Comparison of ENCODE assay signal across 29 mouse cellular contexts in genomic region chr3:132202665-132203064, GRCm38 (mm10).
A peak's percentile ranks its signal among the peaks of the same experiment; 100 is the strongest.
DNase-seq lines count a peak whose midpoint lies in the region; ATAC-seq and TF ChIP-seq lines count a peak whose summit lies in the region.
"Had no signal": no experiment of that assay in that cellular context is flagged by ENCODE, and none has a peak within 500 bp of the region (broad histone marks: within the 10 kb centered on the region; RNA-seq: fewer than 3 reads in every experiment).

No protein-coding gene starts in this region.

- no peak overlapping the region for H3K27ac ChIP-seq in hindbrain, embryonic 13.5 days
- H3K27ac ChIP-seq in hindbrain, postnatal 0 days, result no peak overlapping the region
- no peak overlapping the region for H3K27ac ChIP-seq in neural tube, embryonic 13.5 days (replicated peaks)
- no peak overlapping the region for H3K27ac ChIP-seq in hindbrain, embryonic 16.5 days (ENCODE audit: low read depth, low read length)
- H3K27ac ChIP-seq in layer of hippocampus, adult 2 months, result no peak overlapping the region
- H3K27ac ChIP-seq: limb, embryonic 13.5 days; lung, embryonic 15.5 days; midbrain, embryonic 12.5 days had no signal

- no peak for DNase-seq in hindbrain, postnatal 0 days (ENCODE audit: low spot score)
- no peak for DNase-seq in neural tube, embryonic 10.5 days (ENCODE audit: extremely low spot score, low spot score)
- no peak for DNase-seq in layer of hippocampus, adult 2 months (ENCODE audit: low spot score in 2 of 2)
- no peak for DNase-seq in heart, adult 18-20 months
- DNase-seq: adrenal gland, adult 2 months; adrenal gland, postnatal 36 days; B cell, adult 2 months; cerebellum, adult 2 months; cerebellum, postnatal 14 days; gastrocnemius, postnatal 25 days; heart, adult 11 months; heart, postnatal 4 days; kidney, adult 18-20 months; kidney, postnatal 36 days; right cerebral cortex, postnatal 4 days; thymus, adult 2 months; thymus, postnatal 36 days had no signal

- no peak for TF ChIP-seq CTCF in hindbrain, postnatal 0 days (IDR thresholded peaks at IDR 0.05; ENCODE audit: low read depth)
- no peak for TF ChIP-seq CTCF in layer of hippocampus, adult 2 months (conservative IDR thresholded peaks at IDR 0.05)

- ATAC-seq in hindbrain, embryonic 13.5 days (ENCODE audit: low FRiP score), result peak; percentile 67
- no peak for ATAC-seq in hindbrain, postnatal 0 days
- peak; percentile 43; the same call in 1 of the 2 replicates for ATAC-seq in neural tube, embryonic 13.5 days (ENCODE audit: low read depth)
- peak; percentile 67; the same call in 1 of the 2 replicates for ATAC-seq in hindbrain, embryonic 16.5 days
- ATAC-seq: activated CD4-positive, CD25-positive, alpha-beta regulatory T cell, adult 4 months had no signal

- H3K4me2 ChIP-seq in hindbrain, embryonic 13.5 days, result no peak overlapping the region
- H3K4me2 ChIP-seq in hindbrain, postnatal 0 days (ENCODE audit: low read depth, low read length), result no peak overlapping the region
- no peak overlapping the region for H3K4me2 ChIP-seq in neural tube, embryonic 13.5 days
- H3K4me2 ChIP-seq in hindbrain, embryonic 16.5 days (ENCODE audit: low read length), result no peak overlapping the region
- H3K4me2 ChIP-seq: heart, embryonic 11.5 days; limb, embryonic 13.5 days; liver, embryonic 11.5 days; lung, embryonic 15.5 days; midbrain, embryonic 12.5 days had no signal

- no peaks in the 10 kb centered on the region for H3K27me3 ChIP-seq in hindbrain, embryonic 13.5 days
- no peaks in the 10 kb centered on the region for H3K27me3 ChIP-seq in hindbrain, postnatal 0 days (ENCODE audit: insufficient read depth, low read length)
- H3K27me3 ChIP-seq in neural tube, embryonic 13.5 days, result no peaks in the 10 kb centered on the region
- no peaks in the 10 kb centered on the region for H3K27me3 ChIP-seq in hindbrain, embryonic 16.5 days (replicated peaks; ENCODE audit: control insufficient read depth, insufficient read depth, low read length)
- H3K27me3 ChIP-seq: CH12.LX; limb, embryonic 13.5 days; lung, embryonic 15.5 days; midbrain, embryonic 12.5 days had no signal

- WGBS in hindbrain, embryonic 13.5 days, result 74% methylated on average over 5 of the region's 5 CpGs
- 69% methylated on average over 5 of the region's 5 CpGs for WGBS in hindbrain, postnatal 0 days
- WGBS in neural tube, embryonic 13.5 days, result 68% methylated on average over 5 of the region's 5 CpGs
- 67% methylated on average over 5 of the region's 5 CpGs for WGBS in hindbrain, embryonic 16.5 days

- H3K9me3 ChIP-seq in hindbrain, embryonic 13.5 days, result no peaks in the 10 kb centered on the region
- no peaks in the 10 kb centered on the region for H3K9me3 ChIP-seq in hindbrain, postnatal 0 days (ENCODE audit: low read length)
- no peaks in the 10 kb centered on the region for H3K9me3 ChIP-seq in neural tube, embryonic 13.5 days
- H3K9me3 ChIP-seq in hindbrain, embryonic 16.5 days (ENCODE audit: control insufficient read depth, low read length), result no peaks in the 10 kb centered on the region
- H3K9me3 ChIP-seq: limb, embryonic 13.5 days; lung, embryonic 15.5 days; midbrain, embryonic 12.5 days had no signal

- H3K4me3 ChIP-seq in hindbrain, embryonic 13.5 days, result no peak overlapping the region
- no peak overlapping the region for H3K4me3 ChIP-seq in hindbrain, postnatal 0 days (ENCODE audit: low read length)
- H3K4me3 ChIP-seq in neural tube, embryonic 13.5 days, result no peak overlapping the region
- H3K4me3 ChIP-seq in hindbrain, embryonic 16.5 days (ENCODE audit: low read length), result no peak overlapping the region
- no peak overlapping the region for H3K4me3 ChIP-seq in layer of hippocampus, adult 2 months
- H3K4me3 ChIP-seq: erythroblast, embryonic 14.5 days; limb, embryonic 13.5 days; lung, embryonic 15.5 days; midbrain, embryonic 12.5 days; myocyte had no signal

- no peaks in the 10 kb centered on the region for H3K36me3 ChIP-seq in hindbrain, embryonic 13.5 days
- H3K36me3 ChIP-seq in hindbrain, postnatal 0 days (ENCODE audit: insufficient read depth, low read length), result no peaks in the 10 kb centered on the region
- H3K36me3 ChIP-seq in neural tube, embryonic 13.5 days, result no peaks in the 10 kb centered on the region
- no peaks in the 10 kb centered on the region for H3K36me3 ChIP-seq in hindbrain, embryonic 16.5 days (ENCODE audit: control insufficient read depth, insufficient read depth, low read length)
- H3K36me3 ChIP-seq: limb, embryonic 13.5 days; lung, embryonic 15.5 days; midbrain, embryonic 12.5 days had no signal

- H3K9ac ChIP-seq in hindbrain, embryonic 13.5 days, result no peak overlapping the region
- no peak overlapping the region for H3K9ac ChIP-seq in hindbrain, postnatal 0 days (replicated peaks; ENCODE audit: low read length)
- H3K9ac ChIP-seq in neural tube, embryonic 13.5 days, result no peak overlapping the region
- H3K9ac ChIP-seq in hindbrain, embryonic 16.5 days (ENCODE audit: low read depth, low read length), result no peak overlapping the region
- H3K9ac ChIP-seq: limb, embryonic 13.5 days; lung, embryonic 15.5 days; midbrain, embryonic 12.5 days had no signal

- 0 out of 2 replicates have a peak, but pooled peaks cover 6% of the 10 kb centered on the region for H3K4me1 ChIP-seq in hindbrain, embryonic 13.5 days (replicated peaks)
- H3K4me1 ChIP-seq in hindbrain, postnatal 0 days (ENCODE audit: insufficient read depth, low read length), result no peaks in the 10 kb centered on the region
- 0 out of 2 replicates have a peak, but pooled peaks cover 6% of the 10 kb centered on the region for H3K4me1 ChIP-seq in neural tube, embryonic 13.5 days (replicated peaks)
- no peaks in the 10 kb centered on the region for H3K4me1 ChIP-seq in hindbrain, embryonic 16.5 days (ENCODE audit: control insufficient read depth, insufficient read depth, low read depth, low read length)
- H3K4me1 ChIP-seq: lung, embryonic 15.5 days; midbrain, embryonic 12.5 days had no signal
